ENCODE assay signal across 27 mouse cellular contexts in genomic region chr8:105380308-105380707, GRCm38 (mm10). TPM values are rescaled to one million over a fixed set of nuclear protein-coding genes. Genes with fewer than 3 reads are reported as not detected.
DNase-seq lines count a peak whose midpoint lies in the region; ATAC-seq and TF ChIP-seq lines count a peak whose summit lies in the region.
"Had no signal": no experiment of that assay in that cellular context is flagged by ENCODE, and none has a peak within 500 bp of the region (broad histone marks: within the 10 kb centered on the region; RNA-seq: fewer than 3 reads in every experiment).

No protein-coding gene starts in this region.

- no peak overlapping the region for H3K4me3 ChIP-seq in gastrocnemius, adult 2 months
- H3K4me3 ChIP-seq in limb, embryonic 13.5 days, result no peak overlapping the region
- H3K4me3 ChIP-seq in limb, embryonic 10.5 days, result no peak overlapping the region
- H3K4me3 ChIP-seq: embryonic facial prominence, embryonic 13.5 days; embryonic facial prominence, embryonic 15.5 days; erythroblast, embryonic 14.5 days; forebrain, embryonic 10.5 days; forebrain, embryonic 12.5 days had no signal

- no peaks in the 10 kb centered on the region for H3K36me3 ChIP-seq in limb, embryonic 13.5 days
- no peaks in the 10 kb centered on the region for H3K36me3 ChIP-seq in limb, embryonic 10.5 days
- H3K36me3 ChIP-seq: embryonic facial prominence, embryonic 13.5 days; embryonic facial prominence, embryonic 15.5 days; forebrain, embryonic 10.5 days; forebrain, embryonic 12.5 days had no signal

- no peak for TF ChIP-seq CTCF in gastrocnemius, adult 2 months (IDR thresholded peaks at IDR 0.05)

- no peaks in the 10 kb centered on the region for H3K27me3 ChIP-seq in limb, embryonic 13.5 days
- H3K27me3 ChIP-seq in limb, embryonic 10.5 days (ENCODE audit: low read depth, poor library complexity, severe bottlenecking), result no peaks in the 10 kb centered on the region
- H3K27me3 ChIP-seq: embryonic facial prominence, embryonic 13.5 days; embryonic facial prominence, embryonic 15.5 days; forebrain, embryonic 12.5 days had no signal

- H3K4me2 ChIP-seq in limb, embryonic 13.5 days (replicated peaks), result no peak overlapping the region
- H3K4me2 ChIP-seq: embryonic facial prominence, embryonic 13.5 days; embryonic facial prominence, embryonic 15.5 days; forebrain, embryonic 12.5 days had no signal

- no peak for ATAC-seq in limb, embryonic 13.5 days (ENCODE audit: low FRiP score, low read depth)
- ATAC-seq: forebrain, embryonic 14.5 days; forebrain, embryonic 16.5 days had no signal

- peaks cover 43% of the 10 kb centered on the region for H3K4me1 ChIP-seq in limb, embryonic 13.5 days
- H3K4me1 ChIP-seq in limb, embryonic 10.5 days, result peaks cover 12% of the 10 kb centered on the region; the same call in 1 of the 2 replicates

- H3K27ac ChIP-seq in gastrocnemius, adult 2 months, result no peak overlapping the region
- no peak overlapping the region for H3K27ac ChIP-seq in limb, embryonic 13.5 days
- H3K27ac ChIP-seq in limb, embryonic 10.5 days, result no peak overlapping the region
- H3K27ac ChIP-seq: embryonic facial prominence, embryonic 13.5 days; embryonic facial prominence, embryonic 15.5 days; forebrain, embryonic 12.5 days had no signal

- peaks cover 5% of the 10 kb centered on the region; the same call in 1 of the 2 replicates for H3K9me3 ChIP-seq in limb, embryonic 13.5 days
- H3K9me3 ChIP-seq in limb, embryonic 10.5 days (replicated peaks), result no peaks in the 10 kb centered on the region
- H3K9me3 ChIP-seq: embryonic facial prominence, embryonic 13.5 days; embryonic facial prominence, embryonic 15.5 days; forebrain, embryonic 10.5 days; forebrain, embryonic 12.5 days had no signal

- peak; percentile 59 for DNase-seq in adrenal gland, adult 2 months
- DNase-seq in adrenal gland, adult 8-10 months, result no peak
- peak; percentile 26 for DNase-seq in gastrocnemius, adult 2 months
- DNase-seq in gastrocnemius, postnatal 4 days (ENCODE audit: low spot score in 2 of 2), result no peak
- no peak for DNase-seq in limb, embryonic 10.5 days (ENCODE audit: low spot score)
- DNase-seq in 3134 (ENCODE audit: extremely low read depth, insufficient read length, low spot score), result peak; percentile 43
- DNase-seq: adrenal gland, postnatal 25 days; cerebellum, adult 11 months; cerebellum, adult 18-20 months; cerebellum, adult 8-10 months; cerebellum, adult 9-11 months; cerebellum, postnatal 14 days; cerebellum, postnatal 36 days; embryo, embryonic 11 days had no signal

- H3K9ac ChIP-seq in limb, embryonic 13.5 days, result 0 out of 2 replicates have a peak overlapping the region, but pooled peaks have one; percentile 13
- H3K9ac ChIP-seq: embryonic facial prominence, embryonic 13.5 days; embryonic facial prominence, embryonic 15.5 days had no signal

- 76% methylated on average over 12 of the region's 12 CpGs for WGBS in limb, embryonic 13.5 days
- WGBS in limb, embryonic 10.5 days, result 84% methylated on average over 12 of the region's 12 CpGs

- intact Hi-C loops in gastrocnemius, adult 2 months (cut with DNase I), result no loop called here

RNA-seq across cellular contexts. Expression of gene Plekhg4, which starts 7.2 kb away (rescaled TPM):
- total RNA-seq in adrenal gland, adult 2 months (2021), result under 1 TPM; 0.35 to 0.52 TPM
- 0.20 and 0.58 TPM in 2 replicates for polyA plus RNA-seq in adrenal gland, adult 2 months (2012; rRNA removed)
- 1 to 10 TPM in 2 of 4 experiments, under 1 TPM in 2; 0.42 to 2.7 (median 1.3) TPM for total RNA-seq in adrenal gland, adult 8-10 months (2022)
- not detected for total RNA-seq in gastrocnemius, adult 2 months (2021)
- total RNA-seq in gastrocnemius, postnatal 4 days (2021), result under 1 TPM; 0.17 to 0.26 TPM
- 0.73 and 1.2 TPM in 2 replicates for polyA plus RNA-seq in limb, embryonic 13.5 days (2015; fragmentation: Nextera tagmentation; extraction: Ambion mirVana)
- 0.28 and 0.74 TPM in 2 replicates for polyA plus RNA-seq in limb, embryonic 10.5 days (2016; fragmentation: Nextera tagmentation; extraction: Ambion mirVana)
- total RNA-seq: common myeloid progenitor, adult 5-6 weeks; MEL had no signal
- polyA plus RNA-seq: erythroblast, embryonic 14.5 days had no signal

RNA-seq across cellular contexts. Expression of gene Slc9a5, which starts 31.7 kb away (rescaled TPM):
- under 1 TPM; 0.55 to 0.86 TPM for total RNA-seq in adrenal gland, adult 2 months (2021)
- 3.3 and 4.1 TPM in 2 replicates for polyA plus RNA-seq in adrenal gland, adult 2 months (2012; rRNA removed)
- total RNA-seq in adrenal gland, adult 8-10 months (2022), result 1 to 10 TPM in 3 of 4 experiments, under 1 TPM in 1; 0.73 to 1.9 (median 1.4) TPM
- total RNA-seq in gastrocnemius, adult 2 months (2021), result under 1 TPM; 0.45 to 0.92 TPM
- 1 to 10 TPM; 4.0 to 4.2 TPM for total RNA-seq in gastrocnemius, postnatal 4 days (2021)
- polyA plus RNA-seq in limb, embryonic 13.5 days (2015; fragmentation: Nextera tagmentation; extraction: Ambion mirVana), result 6.0 and 6.4 TPM in 2 replicates
- polyA plus RNA-seq in limb, embryonic 10.5 days (2016; fragmentation: Nextera tagmentation; extraction: Ambion mirVana), result 4.5 and 6.3 TPM in 2 replicates
- polyA plus RNA-seq: erythroblast, embryonic 14.5 days had no signal

RNA-seq across cellular contexts. Expression of gene Fhod1, which starts 32.6 kb away (rescaled TPM):
- 10 to 100 TPM in 1 of 2 experiments, 1 to 10 TPM in 1; 7.6 to 16.5 TPM for total RNA-seq in adrenal gland, adult 2 months (2021)
- 16.3 and 21.1 TPM in 2 replicates for polyA plus RNA-seq in adrenal gland, adult 2 months (2012; rRNA removed)
- 10 to 100 TPM; 11.8 to 21.9 (median 17.1) TPM for total RNA-seq in adrenal gland, adult 8-10 months (2022)
- total RNA-seq in gastrocnemius, adult 2 months (2021), result 10 to 100 TPM; 17.5 to 23.4 TPM
- 10 to 100 TPM; 12.4 to 14.2 TPM for total RNA-seq in gastrocnemius, postnatal 4 days (2021)
- polyA plus RNA-seq in limb, embryonic 13.5 days (2015; fragmentation: Nextera tagmentation; extraction: Ambion mirVana), result 2.1 and 2.3 TPM in 2 replicates
- 2.2 TPM in 2 replicates for polyA plus RNA-seq in limb, embryonic 10.5 days (2016; fragmentation: Nextera tagmentation; extraction: Ambion mirVana)

RNA-seq across cellular contexts. Expression of gene Kctd19, which starts 33.0 kb away (rescaled TPM):
- not detected for total RNA-seq in adrenal gland, adult 2 months (2021)
- 0.03 and 0.11 TPM in 2 replicates for polyA plus RNA-seq in adrenal gland, adult 2 months (2012; rRNA removed)
- total RNA-seq in adrenal gland, adult 8-10 months (2022), result under 1 TPM in 1 of 4 experiments, not detected in 3; 0.15 TPM
- under 1 TPM in 1 of 2 experiments, not detected in 1; 0.23 TPM for total RNA-seq in gastrocnemius, adult 2 months (2021)
- total RNA-seq in gastrocnemius, postnatal 4 days (2021), result not detected
- polyA plus RNA-seq in limb, embryonic 13.5 days (2015; fragmentation: Nextera tagmentation; extraction: Ambion mirVana), result not detected in 2 replicates
- polyA plus RNA-seq in limb, embryonic 10.5 days (2016; fragmentation: Nextera tagmentation; extraction: Ambion mirVana), result not detected in 2 replicates
- total RNA-seq: adrenal gland, postnatal 25 days; adrenal gland, postnatal 4 days; common myeloid progenitor, adult 5-6 weeks; MEL had no signal
- polyA plus RNA-seq: embryonic facial prominence, embryonic 11.5 days; embryonic facial prominence, embryonic 13.5 days; embryonic facial prominence, embryonic 15.5 days; erythroblast, embryonic 14.5 days; forebrain, embryonic 10.5 days; forebrain, embryonic 12.5 days; forebrain, embryonic 16.5 days had no signal

RNA-seq across cellular contexts. Expression of gene Lrrc36, which starts 33.1 kb away (rescaled TPM):
- 1 to 10 TPM; 2.7 to 3.0 TPM for total RNA-seq in adrenal gland, adult 2 months (2021)
- polyA plus RNA-seq in adrenal gland, adult 2 months (2012; rRNA removed), result 1.3 and 1.5 TPM in 2 replicates
- total RNA-seq in adrenal gland, adult 8-10 months (2022), result 10 to 100 TPM in 1 of 4 experiments, 1 to 10 TPM in 3; 4.1 to 10.1 (median 7.0) TPM
- under 1 TPM; 0.64 to 0.73 TPM for total RNA-seq in gastrocnemius, adult 2 months (2021)
- 1 to 10 TPM; 1.6 to 1.7 TPM for total RNA-seq in gastrocnemius, postnatal 4 days (2021)
- polyA plus RNA-seq in limb, embryonic 13.5 days (2015; fragmentation: Nextera tagmentation; extraction: Ambion mirVana), result 0.36 and 0.55 TPM in 2 replicates
- polyA plus RNA-seq in limb, embryonic 10.5 days (2016; fragmentation: Nextera tagmentation; extraction: Ambion mirVana), result not detected in 2 replicates
- total RNA-seq: MEL had no signal
- polyA plus RNA-seq: C2C12; embryonic facial prominence, embryonic 13.5 days had no signal

Comparison
In these comparisons a context has a peak if more than half of its experiments do, and no peak if none do; other contexts are left out.
1. DNase-seq: peak in adrenal gland, adult 2 months (single experiment), gastrocnemius, adult 2 months (single experiment) and 3134 (single experiment); none in adrenal gland, adult 8-10 months (single experiment), gastrocnemius, postnatal 4 days (0 of 2) and limb, embryonic 10.5 days (single experiment).